Mouse (Mus musculus) intestine, embryonic 15.5 days (tissue): ENCODE measurements at regions not wholly inside any gene's neighbourhood (a gene's known extent, or its start where the extent isn't known, plus 50 kb on each side); places are given as distances from the start of the nearest gene placed in this dataset.

Experiments used
- ATAC-seq: fragments of 200-750 bp; cut with Nextera tagmentation; 2 replicates; pipeline ENCODE4 v1.8.0; 2017; ENCODE audit warnings: moderate TSS enrichment, moderate library complexity
- H3K27ac ChIP-seq: fragments of 300-500 bp; sonication (generic); 2 replicates; pipeline ENCODE4 v1.5.1; 2015; ENCODE audit warnings: mild to moderate bottlenecking, inconsistent platforms
- H3K27me3 ChIP-seq: fragments of 300-500 bp; sonication (generic); replicated peaks from 2 replicates; pipeline ENCODE4 v1.6.1; 2015; ENCODE audit warnings: inconsistent platforms
- H3K36me3 ChIP-seq: fragments of 300-500 bp; sonication (generic); 2 replicates; pipeline ENCODE4 v1.6.1; 2015; ENCODE audit warnings: inconsistent platforms
- H3K4me1 ChIP-seq: fragments of 300-500 bp; sonication (generic); replicated peaks from 2 replicates; pipeline ENCODE4 v1.6.1; 2015; ENCODE audit warnings: inconsistent platforms
- H3K4me2 ChIP-seq: fragments of 300-500 bp; sonication (generic); replicated peaks from 2 replicates; pipeline ENCODE4 v1.6.1; 2015; ENCODE audit warnings: mild to moderate bottlenecking, inconsistent platforms
- H3K4me3 ChIP-seq: fragments of 300-500 bp; sonication (generic); replicated peaks from 2 replicates; pipeline ENCODE4 v1.5.1; 2015; ENCODE audit warnings: inconsistent platforms
- H3K9ac ChIP-seq: fragments of 300-500 bp; sonication (generic); 2 replicates; pipeline ENCODE4 v1.6.1; 2015; ENCODE audit warnings: inconsistent platforms
- H3K9me3 ChIP-seq: fragments of 300-500 bp; sonication (generic); 2 replicates; pipeline ENCODE4 v1.6.1; 2016; ENCODE audit warnings: inconsistent platforms
- WGBS: fragments of 180-500 bp; shearing (Covaris S2); methylation state at CpG from one replicate; pipeline ENCODE4 v1.1.7; 2015; 5-methylcytosine and 5-hydroxymethylcytosine counted together

DNA sequence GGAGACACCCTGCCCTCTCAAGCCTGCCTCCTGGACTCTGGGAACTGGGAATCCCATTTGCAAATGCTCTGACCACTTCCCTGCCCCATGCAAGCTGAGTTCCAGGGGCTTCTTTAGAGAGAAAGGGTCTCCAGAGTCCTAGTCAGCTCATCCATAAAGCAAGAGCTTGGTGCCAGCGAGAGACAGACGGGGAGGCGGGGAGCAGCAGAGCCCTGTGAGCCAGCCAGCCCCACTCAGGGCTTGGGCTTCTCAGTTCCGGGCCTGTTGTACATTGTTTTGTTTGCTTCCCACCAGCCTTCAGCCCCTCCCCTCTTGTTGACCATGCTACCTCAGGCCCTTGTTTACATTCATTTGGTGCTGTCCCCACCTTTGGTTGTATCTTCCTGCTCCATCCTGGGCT, 143.9 kb upstream of the Thy1 start:
- Histone ChIP-seq H3K27ac (no peak overlapping the region), H3K27me3 (no peaks in the 10 kb centered on the region), H3K4me1 (no peaks in the 10 kb centered on the region), H3K4me2 (no peak overlapping the region), H3K4me3 (no peak overlapping the region), H3K36me3 (no peaks in the 10 kb centered on the region), H3K9me3 (no peaks in the 10 kb centered on the region), H3K9ac (no peak overlapping the region)
- no peak for ATAC-seq
- 38% methylated on average over 4 of the region's 4 CpGs for WGBS

GRCm38 (mm10) chr9:43908325-43908724, 134.9 kb upstream of the Thy1 start:
- no peak overlapping the region for H3K27ac ChIP-seq
- ATAC-seq: no peak
- no peaks in the 10 kb centered on the region for H3K4me1 ChIP-seq
- no peaks in the 10 kb centered on the region for H3K27me3 ChIP-seq
- no peak overlapping the region for H3K4me2 ChIP-seq
- no peak overlapping the region for H3K4me3 ChIP-seq
- no peak overlapping the region for H3K9ac ChIP-seq
- no peaks in the 10 kb centered on the region for H3K9me3 ChIP-seq
- H3K36me3 ChIP-seq: no peaks in the 10 kb centered on the region
- WGBS: 85% methylated on average over 4 of the region's 4 CpGs

DNA sequence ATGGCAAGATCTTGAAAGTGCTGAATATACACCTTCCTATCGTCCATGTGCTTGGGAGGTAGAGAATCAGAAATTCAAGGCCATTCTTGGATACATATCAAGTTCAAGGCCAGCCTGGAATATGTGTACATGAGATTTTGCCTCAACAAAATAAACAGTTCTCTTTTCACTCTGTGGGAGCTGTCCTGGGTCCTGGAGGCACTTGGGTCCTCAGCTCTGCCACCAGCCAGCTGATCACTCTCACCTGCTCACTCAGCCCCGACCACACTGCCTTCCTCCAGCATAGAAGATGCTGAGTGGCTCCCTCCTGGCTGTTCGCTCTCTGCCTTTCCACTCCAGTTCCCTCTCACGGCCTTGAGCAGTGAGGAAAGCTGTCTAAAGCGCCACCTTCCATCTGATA, 128.2 kb upstream of the Thy1 start:
- Histone ChIP-seq H3K9me3 (no peaks in the 10 kb centered on the region), H3K4me1 (no peaks in the 10 kb centered on the region), H3K27me3 (peaks cover 8% of the 10 kb centered on the region), H3K4me3 (no peak overlapping the region), H3K9ac (no peak overlapping the region), H3K27ac (no peak overlapping the region), H3K4me2 (no peak overlapping the region), H3K36me3 (no peaks in the 10 kb centered on the region)
- no peak for ATAC-seq
- WGBS: 55% methylated on average over 5 of the region's 5 CpGs

DNA sequence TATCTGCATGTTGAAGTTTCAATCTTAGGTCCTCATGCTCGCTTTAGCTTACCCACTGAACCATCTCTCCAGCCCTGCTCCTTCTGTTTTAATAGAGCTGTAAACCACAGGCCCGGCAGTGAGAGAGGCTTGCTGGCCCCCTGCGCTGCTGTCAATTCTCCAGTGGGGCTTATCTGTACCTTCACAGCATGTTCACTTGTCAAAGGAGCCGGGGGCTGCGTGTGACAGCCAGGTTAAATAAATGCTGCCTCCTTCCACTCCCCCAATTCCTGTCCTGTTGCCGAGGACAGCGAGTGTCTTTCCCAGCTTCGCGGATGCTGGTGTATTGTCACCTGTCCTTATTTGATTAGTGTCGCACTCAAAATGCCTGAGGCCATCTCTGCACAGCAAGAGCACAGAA, 125.7 kb upstream of the Thy1 start:
- H3K27me3 ChIP-seq: peaks cover 18% of the 10 kb centered on the region
- H3K9me3 ChIP-seq: no peaks in the 10 kb centered on the region
- no peak overlapping the region for H3K4me2 ChIP-seq
- H3K4me1 ChIP-seq: no peaks in the 10 kb centered on the region
- H3K4me3 ChIP-seq: no peak overlapping the region
- H3K27ac ChIP-seq: no peak overlapping the region
- H3K36me3 ChIP-seq: no peaks in the 10 kb centered on the region
- ATAC-seq: no peak
- no peak overlapping the region for H3K9ac ChIP-seq
- 36% methylated on average over 10 of the region's 10 CpGs for WGBS

DNA sequence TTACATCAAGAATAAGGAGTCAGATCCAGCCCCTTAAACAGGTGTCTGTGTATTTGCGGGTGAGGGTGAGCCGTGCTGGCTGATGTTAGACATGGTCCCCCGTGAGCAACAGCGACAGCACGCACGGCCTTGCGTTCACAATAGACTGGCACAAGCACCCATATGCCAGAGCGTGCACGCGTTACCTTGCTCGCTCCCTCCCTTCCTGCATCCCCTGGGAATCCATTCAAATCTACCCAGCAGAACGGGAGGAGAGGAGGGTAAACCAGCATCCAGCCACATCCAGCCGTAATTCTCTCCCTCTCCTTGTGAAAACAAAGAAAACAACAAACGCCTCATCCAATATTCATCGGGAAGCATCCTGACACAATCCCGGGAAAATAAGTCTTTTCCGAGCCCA, 124.2 kb upstream of the Thy1 start:
- no peak overlapping the region for H3K27ac ChIP-seq
- H3K9ac ChIP-seq: no peak overlapping the region
- WGBS: 82% methylated on average over 17 of the region's 17 CpGs
- H3K4me2 ChIP-seq: no peak overlapping the region
- H3K9me3 ChIP-seq: no peaks in the 10 kb centered on the region
- ATAC-seq: no peak
- no peak overlapping the region for H3K4me3 ChIP-seq
- no peaks in the 10 kb centered on the region for H3K36me3 ChIP-seq
- H3K27me3 ChIP-seq: peaks cover 31% of the 10 kb centered on the region
- H3K4me1 ChIP-seq: no peaks in the 10 kb centered on the region

DNA sequence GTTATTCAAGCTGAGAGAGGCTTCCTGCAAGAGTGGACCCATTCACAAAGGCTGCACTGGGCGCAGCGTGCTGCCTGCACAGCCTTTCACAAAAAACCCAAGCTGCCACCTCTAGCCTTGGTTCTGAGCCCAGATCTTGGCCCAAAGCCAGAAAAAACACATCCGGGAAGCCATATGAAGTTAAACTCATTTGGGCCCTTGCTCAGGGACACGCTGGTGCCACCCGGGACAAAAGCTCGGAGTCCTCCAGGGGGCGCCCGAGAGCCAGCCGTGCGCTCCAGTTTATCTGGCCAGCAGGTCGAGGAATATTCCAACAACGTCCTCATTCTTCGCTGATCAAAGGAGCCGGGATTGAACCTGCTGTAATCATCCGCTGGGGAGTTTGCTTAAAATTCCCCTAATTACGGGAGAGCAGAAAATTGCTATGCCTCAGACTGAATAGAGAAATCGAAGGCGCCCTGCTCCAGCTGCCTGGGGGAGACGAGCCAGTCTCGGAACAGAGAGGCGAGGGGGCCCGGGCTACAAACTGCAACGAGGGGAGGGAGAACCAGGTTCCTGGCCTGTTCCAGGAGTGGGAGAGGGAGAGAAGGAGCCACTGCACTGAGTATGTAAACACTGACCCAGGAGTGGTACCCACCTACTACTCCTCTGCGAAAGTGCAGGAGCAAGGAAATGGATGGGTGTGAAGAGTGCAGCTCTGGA, 123.0 kb upstream of the Thy1 start:
- no peak overlapping the region for H3K27ac ChIP-seq
- no peak overlapping the region for H3K9ac ChIP-seq
- H3K4me3 ChIP-seq: no peak overlapping the region
- ATAC-seq: peak; percentile 43; the same call in 1 of the 2 replicates
- H3K4me1 ChIP-seq: no peaks in the 10 kb centered on the region
- H3K9me3 ChIP-seq: no peaks in the 10 kb centered on the region
- no peak overlapping the region for H3K4me2 ChIP-seq
- peaks cover 31% of the 10 kb centered on the region for H3K27me3 ChIP-seq
- H3K36me3 ChIP-seq: no peaks in the 10 kb centered on the region
- WGBS: 14% methylated on average over 24 of the region's 24 CpGs

GRCm38 (mm10) chr9:43922231-43922630, 121.0 kb upstream of the Thy1 start:
- no peaks in the 10 kb centered on the region for H3K4me1 ChIP-seq
- no peak overlapping the region for H3K27ac ChIP-seq
- H3K27me3 ChIP-seq: peaks cover 31% of the 10 kb centered on the region
- H3K9me3 ChIP-seq: no peaks in the 10 kb centered on the region
- H3K9ac ChIP-seq: no peak overlapping the region
- 60% methylated on average over 6 of the region's 6 CpGs for WGBS
- no peak overlapping the region for H3K4me3 ChIP-seq
- ATAC-seq: no peak
- H3K36me3 ChIP-seq: no peaks in the 10 kb centered on the region
- H3K4me2 ChIP-seq: no peak overlapping the region

DNA sequence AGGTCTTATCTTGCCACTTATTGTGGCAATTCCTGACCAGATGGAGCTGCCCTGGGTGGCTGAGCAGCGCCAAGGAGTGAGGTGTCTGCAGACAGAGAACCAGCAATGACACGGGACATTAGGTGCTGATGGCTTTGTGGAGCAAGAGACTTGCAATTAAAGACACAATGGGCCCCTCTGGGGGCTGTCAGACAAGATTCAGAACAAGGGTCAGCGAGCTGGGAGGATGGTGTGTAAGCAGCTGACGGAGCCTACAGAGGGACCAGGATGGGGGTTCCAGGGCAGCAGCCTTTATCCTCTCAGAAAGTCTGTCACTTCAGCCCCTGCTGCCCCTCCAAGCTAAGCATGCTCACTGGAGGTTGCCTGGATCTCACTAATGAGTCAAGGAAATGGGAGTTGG, 120.1 kb upstream of the Thy1 start:
- H3K9ac ChIP-seq: no peak overlapping the region
- H3K4me2 ChIP-seq: no peak overlapping the region
- 36% methylated on average over 4 of the region's 4 CpGs for WGBS
- H3K4me3 ChIP-seq: no peak overlapping the region
- H3K36me3 ChIP-seq: no peaks in the 10 kb centered on the region
- no peak for ATAC-seq
- no peaks in the 10 kb centered on the region for H3K9me3 ChIP-seq
- H3K27me3 ChIP-seq: peaks cover 29% of the 10 kb centered on the region
- H3K27ac ChIP-seq: no peak overlapping the region
- H3K4me1 ChIP-seq: no peaks in the 10 kb centered on the region

GRCm38 (mm10) chr9:43924795-43925194, 118.4 kb upstream of the Thy1 start:
- H3K36me3 ChIP-seq: no peaks in the 10 kb centered on the region

DNA sequence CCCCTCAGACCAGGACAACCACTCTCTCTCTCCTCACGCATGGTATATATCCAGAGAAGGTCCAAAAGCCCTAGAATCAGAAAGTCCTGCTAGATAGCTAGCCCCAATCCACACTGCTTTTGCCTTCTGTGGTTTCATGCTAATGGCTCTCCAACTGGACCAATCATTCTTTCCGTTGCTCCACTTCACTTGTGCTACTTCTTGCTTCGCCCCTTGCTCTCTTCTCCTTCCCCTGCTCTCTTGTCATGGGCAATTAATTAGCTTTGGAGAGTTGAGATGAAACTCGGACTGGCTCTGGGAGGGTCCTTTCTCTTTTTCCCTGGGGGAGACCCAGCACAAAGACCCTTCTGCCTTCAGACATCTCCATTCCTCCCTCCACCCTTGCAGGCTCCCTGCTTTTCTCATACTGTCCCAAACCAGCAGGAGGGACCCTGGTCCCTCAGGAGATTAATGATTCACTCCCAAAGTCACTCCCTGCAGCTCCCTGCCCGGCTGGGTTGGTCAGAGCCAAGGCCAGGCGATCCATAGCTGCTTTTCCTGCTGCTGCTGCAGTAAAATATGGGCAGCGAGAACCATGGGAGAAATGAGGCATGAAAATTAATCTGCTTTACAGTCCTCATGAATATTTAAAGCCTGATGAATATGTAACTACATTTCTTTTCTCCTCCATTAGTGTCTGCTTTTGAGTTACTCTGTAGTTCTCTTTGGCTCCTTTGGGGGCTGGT, 113.7 kb upstream of the Thy1 start:
- H3K9ac ChIP-seq: no peak overlapping the region
- no peak for ATAC-seq
- H3K36me3 ChIP-seq: no peaks in the 10 kb centered on the region
- no peak overlapping the region for H3K4me3 ChIP-seq
- H3K27ac ChIP-seq: no peak overlapping the region
- WGBS: 31% methylated on average over 7 of the region's 7 CpGs
- no peaks in the 10 kb centered on the region for H3K4me1 ChIP-seq
- peaks cover 2% of the 10 kb centered on the region for H3K27me3 ChIP-seq
- H3K4me2 ChIP-seq: no peak overlapping the region
- H3K9me3 ChIP-seq: no peaks in the 10 kb centered on the region

More at GRCm38 (mm10) chr9:43924795-43925194, 118.4 kb upstream of the Thy1 start:
- no peaks in the 10 kb centered on the region for H3K4me1 ChIP-seq
- no peak overlapping the region for H3K9ac ChIP-seq
- 36% methylated on average over 15 of the region's 15 CpGs for WGBS
- H3K4me2 ChIP-seq: no peak overlapping the region
- no peak overlapping the region for H3K27ac ChIP-seq
- H3K9me3 ChIP-seq: no peaks in the 10 kb centered on the region
- H3K4me3 ChIP-seq: no peak overlapping the region
- no peak for ATAC-seq
- peaks cover 23% of the 10 kb centered on the region; the same call in 1 of the 2 replicates for H3K27me3 ChIP-seq

DNA sequence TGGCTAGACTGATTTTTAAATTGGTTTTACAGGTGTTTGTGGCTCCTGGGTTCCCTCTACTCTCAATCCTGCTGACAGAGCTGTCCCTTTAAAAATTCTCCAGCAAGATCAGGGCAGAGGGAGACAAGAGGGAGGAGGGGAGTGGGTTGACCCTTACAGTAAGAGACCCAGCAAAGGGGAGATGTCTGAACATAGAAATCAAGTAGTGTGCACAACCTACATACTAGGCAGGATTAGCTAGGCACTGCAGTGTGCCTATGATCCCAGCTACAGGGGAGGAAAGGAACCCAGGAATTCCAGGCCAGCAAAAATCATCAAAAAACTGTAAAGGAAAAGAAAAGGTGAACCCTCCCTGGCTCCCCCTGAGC, 113.2 kb upstream of the Thy1 start:
- no peak for ATAC-seq
- H3K27ac ChIP-seq: no peak overlapping the region
- H3K9ac ChIP-seq: no peak overlapping the region
- no peaks in the 10 kb centered on the region for H3K9me3 ChIP-seq
- no peaks in the 10 kb centered on the region for H3K4me1 ChIP-seq
- peaks cover 3% of the 10 kb centered on the region for H3K27me3 ChIP-seq
- H3K4me3 ChIP-seq: no peak overlapping the region
- H3K4me2 ChIP-seq: no peak overlapping the region
- no peaks in the 10 kb centered on the region for H3K36me3 ChIP-seq

- Histone ChIP-seq H3K4me3 (no peak overlapping the region), H3K36me3 (no peaks in the 10 kb centered on the region), H3K9me3 (no peaks in the 10 kb centered on the region), H3K4me1 (no peaks in the 10 kb centered on the region), H3K9ac (no peak overlapping the region), H3K27me3 (peaks cover 5% of the 10 kb centered on the region), H3K27ac (no peak overlapping the region), H3K4me2 (no peak overlapping the region)
- no peak for ATAC-seq
- WGBS: 75% methylated on average over 3 of the region's 3 CpGs
Measured at GRCm38 (mm10) chr9:43930476-43930875, 112.7 kb upstream of the Thy1 start.
